ENCODE assay signal across 12 mouse cellular contexts in the genomic region with DNA sequence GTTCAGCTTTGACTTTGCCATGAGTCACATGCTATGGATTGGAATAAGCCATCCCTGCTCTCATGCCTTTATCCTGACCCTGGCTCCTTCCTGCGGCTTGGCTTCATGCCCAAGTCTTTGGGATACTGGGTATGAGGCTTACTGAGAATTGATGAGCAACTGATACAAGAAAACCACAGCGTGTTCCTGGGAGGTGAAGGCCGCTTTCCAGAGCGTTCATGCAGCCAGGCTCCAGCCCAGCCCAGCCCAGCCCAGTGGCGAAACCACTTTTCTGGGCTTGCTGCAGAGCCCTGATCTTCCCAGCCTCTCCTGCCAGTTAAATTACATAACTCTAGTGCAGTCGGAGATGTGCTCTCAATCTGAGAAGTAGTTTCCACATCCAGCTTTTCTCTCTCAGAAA.
DNase-seq lines count a peak whose midpoint lies in the region; ATAC-seq lines count a peak whose summit lies in the region.
"Had no signal": no experiment of that assay in that cellular context is flagged by ENCODE, and none has a peak within 500 bp of the region (broad histone marks: within the 10 kb centered on the region; RNA-seq: fewer than 3 reads in every experiment).

No protein-coding gene starts in this region.

- H3K36me3 ChIP-seq in forebrain, embryonic 11.5 days (ENCODE audit: control insufficient read depth, insufficient read depth, low read length) = no peaks in the 10 kb centered on the region
- H3K36me3 ChIP-seq: liver, embryonic 15.5 days; midbrain, embryonic 15.5 days had no signal

- H3K9me3 ChIP-seq in forebrain, embryonic 11.5 days (ENCODE audit: control insufficient read depth, low read length) = no peaks in the 10 kb centered on the region
- H3K9me3 ChIP-seq: liver, embryonic 15.5 days; midbrain, embryonic 15.5 days had no signal

- H3K27me3 ChIP-seq in forebrain, embryonic 11.5 days (ENCODE audit: control insufficient read depth, insufficient read depth, low read length) = no peaks in the 10 kb centered on the region
- H3K27me3 ChIP-seq: liver, embryonic 15.5 days; midbrain, embryonic 15.5 days had no signal

- WGBS in forebrain, embryonic 11.5 days = 89% methylated on average over 6 of the region's 6 CpGs

- no peak overlapping the region for H3K27ac ChIP-seq in forebrain, embryonic 11.5 days (ENCODE audit: low read depth, low read length)
- H3K27ac ChIP-seq: liver, embryonic 15.5 days; midbrain, embryonic 15.5 days had no signal

- no peaks in the 10 kb centered on the region for H3K4me1 ChIP-seq in forebrain, embryonic 11.5 days (replicated peaks; ENCODE audit: control insufficient read depth, insufficient read depth, low read length)
- H3K4me1 ChIP-seq: midbrain, embryonic 15.5 days had no signal

- H3K4me3 ChIP-seq in forebrain, embryonic 11.5 days (ENCODE audit: low read depth, low read length) = no peak overlapping the region
- H3K4me3 ChIP-seq: liver, embryonic 15.5 days; midbrain, embryonic 15.5 days had no signal

- no peak for DNase-seq in frontal cortex, postnatal 25 days (ENCODE audit: low spot score in 2 of 2)
- DNase-seq in 3134 (ENCODE audit: extremely low read depth, insufficient read length, low spot score) = peak; percentile 76
- peak; percentile 69 for DNase-seq in adrenal gland, postnatal 25 days
- DNase-seq in fat pad, adult 2 months (ENCODE audit: extremely low read depth, low read depth, low spot score) = peak; percentile 82
- no peak for DNase-seq in forebrain, embryonic 11.5 days (ENCODE audit: low spot score)
- DNase-seq in left cerebral cortex, adult 8-10 months (ENCODE audit: low spot score in 2 of 2) = no peak
- DNase-seq: layer of hippocampus, postnatal 36 days had no signal

- no peak overlapping the region for H3K9ac ChIP-seq in forebrain, embryonic 11.5 days (ENCODE audit: low read length)
- H3K9ac ChIP-seq: liver, embryonic 15.5 days; midbrain, embryonic 15.5 days had no signal

- peak; percentile 78 for ATAC-seq in frontal cortex, adult (ENCODE audit: low TSS enrichment)
- no peak for ATAC-seq in forebrain, embryonic 11.5 days (replicated peaks; ENCODE audit: low FRiP score)
- no peak for ATAC-seq in granulocyte monocyte progenitor cell, adult 5-6 weeks (replicated peaks; ENCODE audit: poor library complexity, severe bottlenecking)
- ATAC-seq: inflammation-experienced regulatory T-cells, adult 6 months; midbrain, embryonic 15.5 days had no signal

- no peak overlapping the region for H3K4me2 ChIP-seq in forebrain, embryonic 11.5 days (ENCODE audit: low read depth, low read length, severe bottlenecking)
- H3K4me2 ChIP-seq: liver, embryonic 15.5 days; midbrain, embryonic 15.5 days had no signal

Comparison
In these comparisons a context has a peak if more than half of its experiments do, and no peak if none do; other contexts are left out.
1. DNase-seq: peak in 3134 (single experiment), adrenal gland, postnatal 25 days (single experiment) and fat pad, adult 2 months (single experiment); none in frontal cortex, postnatal 25 days (0 of 2), forebrain, embryonic 11.5 days (single experiment) and left cerebral cortex, adult 8-10 months (0 of 2).